Mouse (Mus musculus): ENCODE results near the gene Fam163a. TPM values are rescaled to one million over a fixed set of nuclear protein-coding genes. Genes with fewer than 3 reads are reported as not detected.

The Fam163a gene
- polyA plus RNA-seq, 1 experiment = 0.23 TPM

GRCm38 (mm10) chr1:156205164-156205563, 338 bp upstream of the Fam163a start:
- TF ChIP-seq POLR2A (IDR thresholded peaks at IDR 0.05; ENCODE audit: control insufficient read depth, extremely low read depth, insufficient read depth, low read length, poor library complexity) = no peak
- TF ChIP-seq CTCF (IDR thresholded peaks at IDR 0.05; ENCODE audit: borderline replicate concordance, control insufficient read depth, extremely low read depth, insufficient read depth, low read length, poor library complexity) = no peak
- H3K4me1 ChIP-seq (replicated peaks; ENCODE audit: control insufficient read depth, insufficient read depth, low read length) = peaks cover 8% of the 10 kb centered on the region
- peaks cover 22% of the 10 kb centered on the region for H3K27me3 ChIP-seq (ENCODE audit: control insufficient read depth, insufficient read depth, low read length)
- no peak for DNase-seq
- no peak overlapping the region for H3K27ac ChIP-seq (ENCODE audit: control insufficient read depth, insufficient read depth, low read length)
- no peaks in the 10 kb centered on the region for H3K36me3 ChIP-seq (ENCODE audit: control insufficient read depth, insufficient read depth, low read length)
- no peak overlapping the region for H3K4me3 ChIP-seq (ENCODE audit: control insufficient read depth, insufficient read depth, low read length)
- WGBS = 28% methylated on average over 10 of the region's 10 CpGs

GRCm38 (mm10) chr1:156203961-156204655, 718 bp downstream of the Fam163a start:
- no peak overlapping the region for H3K4me3 ChIP-seq (ENCODE audit: control insufficient read depth, insufficient read depth, low read length)
- no peak overlapping the region for H3K27ac ChIP-seq (ENCODE audit: control insufficient read depth, insufficient read depth, low read length)
- no peak for TF ChIP-seq CTCF (IDR thresholded peaks at IDR 0.05; ENCODE audit: borderline replicate concordance, control insufficient read depth, extremely low read depth, insufficient read depth, low read length, poor library complexity)
- TF ChIP-seq POLR2A (IDR thresholded peaks at IDR 0.05; ENCODE audit: control insufficient read depth, extremely low read depth, insufficient read depth, low read length, poor library complexity) = no peak
- H3K27me3 ChIP-seq (ENCODE audit: control insufficient read depth, insufficient read depth, low read length) = peaks cover 22% of the 10 kb centered on the region
- 12% methylated on average over 18 of the region's 18 CpGs for WGBS
- no peak for DNase-seq
- no peaks in the 10 kb centered on the region for H3K36me3 ChIP-seq (ENCODE audit: control insufficient read depth, insufficient read depth, low read length)
- peaks cover 8% of the 10 kb centered on the region for H3K4me1 ChIP-seq (replicated peaks; ENCODE audit: control insufficient read depth, insufficient read depth, low read length)

- Histone ChIP-seq H3K27ac (ENCODE audit: control insufficient read depth, insufficient read depth, low read length) (no peak overlapping the region), H3K4me1 (replicated peaks; ENCODE audit: control insufficient read depth, insufficient read depth, low read length) (peaks cover 8% of the 10 kb centered on the region), H3K4me3 (ENCODE audit: control insufficient read depth, insufficient read depth, low read length) (no peak overlapping the region), H3K36me3 (ENCODE audit: control insufficient read depth, insufficient read depth, low read length) (no peaks in the 10 kb centered on the region), H3K27me3 (ENCODE audit: control insufficient read depth, insufficient read depth, low read length) (peaks cover 22% of the 10 kb centered on the region)
- no peak for DNase-seq
- WGBS = 88% methylated on average over 3 of the region's 3 CpGs
- no peak for TF ChIP-seq POLR2A (IDR thresholded peaks at IDR 0.05; ENCODE audit: control insufficient read depth, extremely low read depth, insufficient read depth, low read length, poor library complexity)
- TF ChIP-seq CTCF (IDR thresholded peaks at IDR 0.05; ENCODE audit: borderline replicate concordance, control insufficient read depth, extremely low read depth, insufficient read depth, low read length, poor library complexity) = no peak
These were observed 2.2 kb downstream of the Fam163a start for GRCm38 (mm10) chr1:156202661-156203060.

GRCm38 (mm10) chr1:156201069-156201468, 3.8 kb downstream of the Fam163a start:
- 96% methylated on average over 3 of the region's 3 CpGs for WGBS
- DNase-seq = no peak
- TF ChIP-seq CTCF (IDR thresholded peaks at IDR 0.05; ENCODE audit: borderline replicate concordance, control insufficient read depth, extremely low read depth, insufficient read depth, low read length, poor library complexity) (no peak), POLR2A (IDR thresholded peaks at IDR 0.05; ENCODE audit: control insufficient read depth, extremely low read depth, insufficient read depth, low read length, poor library complexity) (no peak)
- H3K36me3 ChIP-seq (ENCODE audit: control insufficient read depth, insufficient read depth, low read length) = no peaks in the 10 kb centered on the region
- H3K4me1 ChIP-seq (replicated peaks; ENCODE audit: control insufficient read depth, insufficient read depth, low read length) = peaks cover 8% of the 10 kb centered on the region
- H3K4me3 ChIP-seq (ENCODE audit: control insufficient read depth, insufficient read depth, low read length) = no peak overlapping the region
- no peak overlapping the region for H3K27ac ChIP-seq (ENCODE audit: control insufficient read depth, insufficient read depth, low read length)
- peaks cover 15% of the 10 kb centered on the region for H3K27me3 ChIP-seq (ENCODE audit: control insufficient read depth, insufficient read depth, low read length)

- WGBS = 91% methylated on average over 4 of the region's 4 CpGs
- Histone ChIP-seq H3K27ac (ENCODE audit: control insufficient read depth, insufficient read depth, low read length) (no peak overlapping the region), H3K27me3 (ENCODE audit: control insufficient read depth, insufficient read depth, low read length) (no peaks in the 10 kb centered on the region; the same call in 1 of the 2 replicates), H3K4me3 (ENCODE audit: control insufficient read depth, insufficient read depth, low read length) (no peak overlapping the region), H3K4me1 (replicated peaks; ENCODE audit: control insufficient read depth, insufficient read depth, low read length) (no peaks in the 10 kb centered on the region), H3K36me3 (ENCODE audit: control insufficient read depth, insufficient read depth, low read length) (no peaks in the 10 kb centered on the region)
- DNase-seq = no peak
- TF ChIP-seq POLR2A (IDR thresholded peaks at IDR 0.05; ENCODE audit: control insufficient read depth, extremely low read depth, insufficient read depth, low read length, poor library complexity) (no peak), CTCF (IDR thresholded peaks at IDR 0.05; ENCODE audit: borderline replicate concordance, control insufficient read depth, extremely low read depth, insufficient read depth, low read length, poor library complexity) (no peak)
These were observed 7.2 kb downstream of the Fam163a start for GRCm38 (mm10) chr1:156197588-156197987.

- H3K27ac ChIP-seq (ENCODE audit: control insufficient read depth, insufficient read depth, low read length) = no peak overlapping the region
- H3K27me3 ChIP-seq (ENCODE audit: control insufficient read depth, insufficient read depth, low read length) = no peaks in the 10 kb centered on the region
- no peak for DNase-seq
- whole genome bisulfite sequencing = 92% methylated on average over 7 of the region's 7 CpGs
- H3K36me3 ChIP-seq (ENCODE audit: control insufficient read depth, insufficient read depth, low read length) = no peaks in the 10 kb centered on the region
- no peaks in the 10 kb centered on the region for H3K4me1 ChIP-seq (replicated peaks; ENCODE audit: control insufficient read depth, insufficient read depth, low read length)
- no peak overlapping the region for H3K4me3 ChIP-seq (ENCODE audit: control insufficient read depth, insufficient read depth, low read length)
- TF ChIP-seq CTCF (IDR thresholded peaks at IDR 0.05; ENCODE audit: borderline replicate concordance, control insufficient read depth, extremely low read depth, insufficient read depth, low read length, poor library complexity) (no peak), POLR2A (IDR thresholded peaks at IDR 0.05; ENCODE audit: control insufficient read depth, extremely low read depth, insufficient read depth, low read length, poor library complexity) (no peak)
These were observed 11.5 kb downstream of the Fam163a start for GRCm38 (mm10) chr1:156193292-156193691.
